Mouse (Mus musculus) olfactory bulb, adult 2 months (tissue): Measurements from ENCODE around the gene Cables2.

Source experiments
- CTCF ChIP-seq: fragments of 200-500 bp; IDR thresholded peaks from 2 replicates; pipeline ENCODE4 v1.5.1; 2012; ENCODE audit warnings: low read depth, mild to moderate bottlenecking, low read length, moderate library complexity; ENCODE audit not compliant: insufficient read depth
- POLR2A ChIP-seq: fragments of 200-500 bp; IDR thresholded peaks from 2 replicates; pipeline ENCODE4 v1.6.1; 2012; ENCODE audit warnings: mild to moderate bottlenecking, low read depth, low read length, moderate library complexity; ENCODE audit not compliant: insufficient read depth

- TF ChIP-seq CTCF: no peak
- no peak for TF ChIP-seq POLR2A
These were observed 1.4 kb downstream of the Cables2 start for GRCm38 (mm10) chr2:180271804-180272395.
